Mouse (Mus musculus) neural tube, embryonic 13.5 days (tissue): ENCODE data around the gene 6030408B16Rik. TPM values are rescaled to one million over a fixed set of nuclear protein-coding genes. Genes with fewer than 3 reads are reported as not detected.

Source experiments
- ATAC-seq: fragments of 200-750 bp; cut with Nextera tagmentation; 2 replicates; pipeline ENCODE4 v1.8.0; 2017; ENCODE audit warnings: low read depth, mild to moderate bottlenecking, moderate TSS enrichment, moderate library complexity
- H3K27ac ChIP-seq: fragments of 300-500 bp; sonication (generic); replicated peaks from 2 replicates; pipeline ENCODE4 v1.5.1; 2015; ENCODE audit warnings: moderate library complexity, mild to moderate bottlenecking, inconsistent platforms
- H3K27me3 ChIP-seq: fragments of 300-500 bp; sonication (generic); 2 replicates; pipeline ENCODE4 v1.6.1; 2015; ENCODE audit warnings: mild to moderate bottlenecking, inconsistent platforms
- H3K36me3 ChIP-seq: fragments of 300-500 bp; sonication (generic); 2 replicates; pipeline ENCODE4 v1.6.1; 2015; ENCODE audit warnings: mild to moderate bottlenecking, inconsistent platforms
- H3K4me1 ChIP-seq: fragments of 300-500 bp; sonication (generic); replicated peaks from 2 replicates; pipeline ENCODE4 v1.6.1; 2015; ENCODE audit warnings: inconsistent platforms
- H3K4me2 ChIP-seq: fragments of 300-500 bp; sonication (generic); 2 replicates; pipeline ENCODE4 v1.6.1; 2015; ENCODE audit warnings: inconsistent platforms, mild to moderate bottlenecking, moderate library complexity
- H3K4me3 ChIP-seq: fragments of 300-500 bp; sonication (generic); 2 replicates; pipeline ENCODE4 v1.5.1; 2015; ENCODE audit warnings: mild to moderate bottlenecking, inconsistent platforms
- H3K9ac ChIP-seq: fragments of 300-500 bp; sonication (generic); 2 replicates; pipeline ENCODE4 v1.6.1; 2015; ENCODE audit warnings: moderate library complexity, mild to moderate bottlenecking, inconsistent platforms
- H3K9me3 ChIP-seq: fragments of 300-500 bp; sonication (generic); 2 replicates; pipeline ENCODE4 v1.6.1; 2016; ENCODE audit warnings: inconsistent platforms
- WGBS: fragments of 180-500 bp; shearing (Covaris S2); methylation state at CpG from one replicate; pipeline ENCODE4 v1.1.7; 2015; 5-methylcytosine and 5-hydroxymethylcytosine counted together
- polyA plus RNA-seq: library from polyadenylated mRNA; unstranded; fragments of >200 nt; fragmentation: Nextera tagmentation; extraction: Ambion mirVana; gene quantifications from 2 replicates; pipeline ENCODE4 v1.2.1, GENCODE M21; 2015

Gene 6030408B16Rik
- polyA plus RNA-seq, 1 experiment from 2014 or later, result 0.60 TPM

GRCm38 (mm10) chr15:101306459-101306858, 13.4 kb downstream of the 6030408B16Rik start:
- Histone ChIP-seq H3K4me3 (no peak overlapping the region), H3K27ac (no peak overlapping the region), H3K36me3 (no peaks in the 10 kb centered on the region), H3K9me3 (0 out of 2 replicates have a peak, but pooled peaks cover 4% of the 10 kb centered on the region), H3K4me2 (no peak overlapping the region), H3K9ac (no peak overlapping the region), H3K4me1 (no peaks in the 10 kb centered on the region; the same call in 1 of the 2 replicates), H3K27me3 (no peaks in the 10 kb centered on the region)
- WGBS, result 92% methylated on average over 4 of the region's 4 CpGs
- no peak for ATAC-seq

- H3K4me1 ChIP-seq, result no peaks in the 10 kb centered on the region; the same call in 1 of the 2 replicates
Measured at GRCm38 (mm10) chr15:101308440-101309348, 15.7 kb downstream of the 6030408B16Rik start.

GRCm38 (mm10) chr15:101309493-101309892, 16.5 kb downstream of the 6030408B16Rik start:
- H3K36me3 ChIP-seq, result no peaks in the 10 kb centered on the region
- H3K4me3 ChIP-seq, result no peak overlapping the region
- no peaks in the 10 kb centered on the region; the same call in 1 of the 2 replicates for H3K4me1 ChIP-seq
- no peaks in the 10 kb centered on the region for H3K27me3 ChIP-seq
- H3K27ac ChIP-seq, result no peak overlapping the region
- 47% methylated on average over 5 of the region's 5 CpGs for WGBS
- ATAC-seq, result no peak
- no peaks in the 10 kb centered on the region for H3K9me3 ChIP-seq
- H3K4me2 ChIP-seq, result no peak overlapping the region
- H3K9ac ChIP-seq, result no peak overlapping the region

More at GRCm38 (mm10) chr15:101308440-101309348, 15.7 kb downstream of the 6030408B16Rik start:
- Histone ChIP-seq H3K27me3 (no peaks in the 10 kb centered on the region), H3K9ac (no peak overlapping the region), H3K4me3 (no peak overlapping the region), H3K9me3 (no peaks in the 10 kb centered on the region), H3K4me2 (no peak overlapping the region), H3K27ac (no peak overlapping the region), H3K36me3 (no peaks in the 10 kb centered on the region)
- 65% methylated on average over 13 of the region's 13 CpGs for WGBS
- ATAC-seq, result no peak

DNA sequence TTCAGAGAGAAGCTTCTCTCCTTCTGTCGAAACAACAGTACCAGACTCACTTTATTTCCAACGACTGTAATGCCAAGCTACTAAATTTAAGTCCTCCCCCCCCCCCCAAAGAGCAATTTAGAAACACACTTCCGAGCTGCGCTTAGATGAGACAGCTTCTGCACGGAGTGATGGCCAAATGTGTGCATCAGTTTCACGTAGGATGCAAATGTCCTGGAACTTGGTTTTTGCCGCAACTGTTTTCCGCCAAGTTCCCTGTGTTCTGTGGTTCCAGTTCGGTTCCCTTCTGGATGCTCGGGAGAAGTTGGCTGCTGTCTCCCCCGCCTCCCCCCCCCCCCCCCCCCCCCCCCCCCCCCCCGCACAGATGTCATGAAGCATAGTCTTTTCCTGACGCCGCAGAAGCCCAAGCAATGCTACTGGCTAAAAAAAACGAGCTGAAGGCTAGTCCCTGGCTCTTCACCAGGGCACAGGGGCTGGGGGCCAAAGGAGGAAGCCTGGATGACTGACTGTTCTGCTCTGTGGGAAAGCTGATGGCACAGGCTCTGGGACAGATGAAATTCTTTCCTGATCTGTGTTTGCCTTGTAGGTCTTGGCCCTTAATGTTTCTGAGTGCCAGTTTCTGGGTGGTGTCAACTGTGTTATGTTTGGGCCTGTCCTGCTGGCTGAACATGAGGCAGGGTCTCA, 18.2 kb downstream of the 6030408B16Rik start:
- no peaks in the 10 kb centered on the region for H3K36me3 ChIP-seq
- no peak overlapping the region for H3K27ac ChIP-seq
- peaks cover 8% of the 10 kb centered on the region for H3K4me1 ChIP-seq
- H3K9me3 ChIP-seq, result no peaks in the 10 kb centered on the region
- WGBS, result 65% methylated on average over 14 of the region's 15 CpGs
- H3K4me2 ChIP-seq, result no peak overlapping the region
- H3K27me3 ChIP-seq, result no peaks in the 10 kb centered on the region
- ATAC-seq, result no peak
- H3K9ac ChIP-seq, result no peak overlapping the region
- H3K4me3 ChIP-seq, result no peak overlapping the region

GRCm38 (mm10) chr15:101312006-101312405, 19.0 kb downstream of the 6030408B16Rik start:
- Histone ChIP-seq H3K27ac (no peak overlapping the region), H3K4me2 (no peak overlapping the region), H3K9me3 (no peaks in the 10 kb centered on the region), H3K27me3 (peaks cover 2% of the 10 kb centered on the region; the same call in 1 of the 2 replicates), H3K4me1 (peaks cover 13% of the 10 kb centered on the region), H3K4me3 (no peak overlapping the region), H3K36me3 (no peaks in the 10 kb centered on the region), H3K9ac (no peak overlapping the region)
- ATAC-seq, result no peak
- 81% methylated on average over 6 of the region's 6 CpGs for WGBS

- Histone ChIP-seq H3K4me3 (no peak overlapping the region), H3K36me3 (no peaks in the 10 kb centered on the region), H3K27me3 (peaks cover 3% of the 10 kb centered on the region; the same call in 1 of the 2 replicates), H3K9me3 (no peaks in the 10 kb centered on the region), H3K9ac (no peak overlapping the region), H3K27ac (no peak overlapping the region), H3K4me2 (peak overlapping the region; percentile 44; the same call in 1 of the 2 replicates), H3K4me1 (peaks cover 13% of the 10 kb centered on the region)
- peak; percentile 32 for ATAC-seq
- WGBS, result 77% methylated on average over 4 of the region's 4 CpGs
Measured at GRCm38 (mm10) chr15:101315378-101315777, 22.4 kb downstream of the 6030408B16Rik start.

DNA sequence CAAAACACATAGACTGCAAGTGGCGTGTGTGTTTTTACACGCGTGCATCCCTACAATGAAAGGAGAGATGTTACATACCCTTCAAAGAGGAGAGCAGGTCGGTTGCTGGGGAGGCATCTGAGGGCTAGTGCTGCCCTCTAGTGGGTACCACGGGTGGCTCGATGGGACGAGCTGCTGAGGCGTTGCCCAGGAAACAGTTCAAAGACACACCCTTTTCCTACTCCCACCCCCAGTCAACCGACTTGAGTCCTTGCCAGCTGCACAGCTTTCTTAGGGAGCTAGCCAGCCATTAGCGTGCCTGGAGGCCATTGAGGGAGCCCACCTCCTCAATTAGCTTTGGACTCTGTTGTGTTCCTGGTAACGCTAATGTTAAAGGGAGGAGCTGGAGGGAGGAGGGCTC, 22.8 kb downstream of the 6030408B16Rik start:
- peak overlapping the region; percentile 18; the same call in 1 of the 2 replicates for H3K4me3 ChIP-seq
- H3K9me3 ChIP-seq, result no peaks in the 10 kb centered on the region
- H3K9ac ChIP-seq, result peak overlapping the region; percentile 38; the same call in 1 of the 2 replicates
- H3K36me3 ChIP-seq, result no peaks in the 10 kb centered on the region
- peaks cover 13% of the 10 kb centered on the region for H3K4me1 ChIP-seq
- H3K27me3 ChIP-seq, result peaks cover 3% of the 10 kb centered on the region; the same call in 1 of the 2 replicates
- no peak overlapping the region for H3K27ac ChIP-seq
- WGBS, result 3% methylated on average over 11 of the region's 11 CpGs
- peak overlapping the region; percentile 44 for H3K4me2 ChIP-seq
- peak; percentile 81 for ATAC-seq

DNA sequence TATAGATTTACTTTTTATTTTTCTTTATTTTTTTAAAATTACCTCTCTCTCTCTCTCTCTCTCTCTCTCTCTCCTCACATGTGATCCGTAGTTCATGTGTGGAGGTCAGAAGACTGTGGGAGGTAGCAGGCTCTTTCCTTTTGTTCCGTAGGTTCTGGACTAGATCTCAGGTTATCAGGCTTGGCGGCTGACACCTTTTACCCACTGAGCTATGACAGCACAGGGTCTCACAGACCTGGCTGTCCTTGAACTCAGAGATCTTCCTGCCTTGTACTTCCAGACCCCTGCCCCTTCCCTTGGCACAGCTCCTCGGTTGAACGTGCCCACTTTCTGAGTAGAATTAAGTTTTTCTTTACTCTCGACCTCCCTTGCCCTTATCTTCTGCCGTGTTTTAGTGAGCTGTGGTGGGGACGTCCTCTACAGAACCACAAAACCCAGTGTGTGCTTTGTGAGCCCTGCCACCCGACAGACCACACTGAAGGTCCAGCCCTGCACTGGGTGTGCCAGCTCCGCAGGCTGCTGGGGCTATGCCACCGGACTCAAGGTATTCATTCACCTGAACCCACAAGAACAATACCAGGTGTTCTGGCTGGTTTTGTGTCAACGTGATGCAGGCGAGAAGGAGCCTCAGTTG, 23.4 kb downstream of the 6030408B16Rik start:
- H3K27me3 ChIP-seq, result peaks cover 3% of the 10 kb centered on the region; the same call in 1 of the 2 replicates
- no peaks in the 10 kb centered on the region for H3K9me3 ChIP-seq
- no peaks in the 10 kb centered on the region for H3K36me3 ChIP-seq
- peak overlapping the region; percentile 18; the same call in 1 of the 2 replicates for H3K4me3 ChIP-seq
- H3K4me2 ChIP-seq, result peak overlapping the region; percentile 44
- ATAC-seq, result peak; percentile 58
- no peak overlapping the region for H3K27ac ChIP-seq
- H3K9ac ChIP-seq, result 0 out of 2 replicates have a peak overlapping the region, but pooled peaks have one; percentile 38
- 64% methylated on average over 13 of the region's 13 CpGs for WGBS
- H3K4me1 ChIP-seq, result peaks cover 13% of the 10 kb centered on the region

DNA sequence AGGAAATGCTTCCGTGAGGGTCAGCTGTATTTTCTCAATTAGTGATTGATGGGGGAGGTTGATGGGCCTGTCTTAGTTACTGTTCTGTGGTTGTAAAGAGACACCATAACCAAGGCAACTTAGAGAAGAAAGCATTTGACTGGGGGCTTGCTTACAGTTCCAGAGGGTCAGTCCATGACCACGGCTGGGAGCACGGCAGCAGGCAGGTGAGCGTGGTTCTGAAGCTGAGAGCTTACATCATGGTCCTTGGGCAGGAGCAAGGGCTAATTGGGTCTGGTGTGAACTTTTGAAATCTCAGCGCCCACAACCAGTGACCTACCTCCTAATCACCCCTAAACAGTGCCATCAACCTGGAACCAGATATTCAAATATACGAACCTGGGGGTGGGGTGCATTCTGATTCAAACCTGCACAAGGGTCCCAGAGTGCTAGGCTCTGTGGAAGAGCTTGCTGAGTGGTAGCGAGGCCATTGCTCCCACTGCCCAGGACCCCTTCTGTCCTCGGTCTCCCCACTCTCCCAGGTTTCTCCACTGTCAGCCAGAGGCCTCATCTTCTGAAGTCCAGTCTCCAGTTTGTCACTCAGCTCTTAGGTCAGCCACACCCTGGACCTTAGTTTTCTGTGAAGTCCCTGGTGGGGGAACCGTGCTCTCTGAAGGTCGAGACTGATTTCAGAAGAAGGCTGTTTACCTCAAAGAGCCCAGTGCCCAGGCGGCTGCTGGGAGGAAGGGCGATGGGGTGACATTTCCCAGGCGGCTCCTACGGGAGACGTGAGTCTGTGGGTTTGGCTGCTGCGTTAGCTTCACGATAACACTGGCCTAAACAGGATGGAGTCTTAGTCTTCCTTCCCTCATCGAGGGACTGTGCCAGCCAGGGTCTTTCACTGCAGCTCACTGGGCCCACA, 24.2 kb downstream of the 6030408B16Rik start:
- Histone ChIP-seq H3K4me1 (peaks cover 13% of the 10 kb centered on the region), H3K27ac (no peak overlapping the region), H3K9ac (no peak overlapping the region), H3K4me3 (no peak overlapping the region), H3K4me2 (no peak overlapping the region), H3K36me3 (no peaks in the 10 kb centered on the region), H3K9me3 (no peaks in the 10 kb centered on the region), H3K27me3 (peaks cover 3% of the 10 kb centered on the region; the same call in 1 of the 2 replicates)
- ATAC-seq, result no peak
- WGBS, result 71% methylated on average over 18 of the region's 18 CpGs

DNA sequence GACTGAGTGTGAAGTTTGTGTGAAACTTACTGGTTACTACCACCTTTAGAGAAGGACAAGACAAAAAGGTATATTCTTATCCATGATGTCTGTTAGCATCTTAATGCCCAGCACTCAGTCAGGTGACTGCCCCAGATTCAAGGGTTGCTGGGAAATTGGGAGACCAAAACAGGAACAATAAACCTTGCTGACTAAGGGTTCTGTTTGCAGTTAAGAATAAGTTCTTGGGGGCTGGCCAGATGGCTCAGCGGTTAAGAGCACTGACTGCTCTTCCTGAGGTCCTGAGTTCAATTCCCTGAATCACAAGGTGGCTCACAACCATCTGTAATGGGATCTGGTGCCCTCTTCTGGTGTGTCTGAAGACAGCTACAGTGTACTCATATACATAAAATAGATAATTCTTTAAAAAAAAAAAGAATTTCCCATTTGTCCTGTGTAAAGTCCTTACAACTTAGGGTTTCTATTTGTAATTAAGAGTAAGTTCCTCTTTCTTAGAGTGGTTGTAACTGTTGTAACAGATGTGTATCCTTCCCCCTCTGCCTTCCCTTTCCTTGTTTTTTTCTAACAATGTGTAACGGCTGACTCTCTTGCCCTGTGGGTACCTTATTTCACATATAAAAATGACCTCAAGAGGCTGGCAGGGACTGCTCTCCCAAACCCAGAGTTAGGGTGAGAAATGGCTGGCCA, 24.9 kb downstream of the 6030408B16Rik start:
- Histone ChIP-seq H3K4me2 (no peak overlapping the region), H3K4me3 (no peak overlapping the region), H3K27ac (no peak overlapping the region), H3K27me3 (peaks cover 3% of the 10 kb centered on the region; the same call in 1 of the 2 replicates), H3K36me3 (no peaks in the 10 kb centered on the region), H3K4me1 (peaks cover 13% of the 10 kb centered on the region), H3K9ac (no peak overlapping the region), H3K9me3 (no peaks in the 10 kb centered on the region)
- ATAC-seq, result no peak
- 86% methylated on average over 2 of the region's 2 CpGs for WGBS
